Comparison of ENCODE assay signal across 11 mouse cellular contexts in the genomic region with DNA sequence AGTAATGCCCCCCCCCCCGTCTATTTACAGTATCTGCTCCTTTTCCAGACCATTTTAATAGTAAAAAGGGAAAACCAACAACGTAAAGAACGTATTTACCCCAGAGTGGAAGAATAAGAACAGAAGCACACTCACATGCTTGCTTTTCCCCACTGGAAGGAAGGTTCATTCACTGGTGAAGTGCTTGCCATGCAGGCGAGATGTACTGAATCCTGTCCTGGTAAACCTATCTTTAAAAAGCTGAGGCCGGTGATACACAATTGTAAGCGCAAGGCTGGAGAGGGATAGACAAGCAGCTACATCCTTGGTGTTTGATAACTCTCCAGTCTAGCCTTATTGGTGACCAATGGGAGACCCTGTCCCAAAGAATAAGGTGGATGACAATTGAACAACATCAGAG. TPM values are rescaled to one million over a fixed set of nuclear protein-coding genes. Genes with fewer than 3 reads are reported as not detected.
DNase-seq lines count a peak whose midpoint lies in the region; ATAC-seq and TF ChIP-seq lines count a peak whose summit lies in the region.
"Had no signal": no experiment of that assay in that cellular context is flagged by ENCODE, and none has a peak within 500 bp of the region (broad histone marks: within the 10 kb centered on the region; RNA-seq: fewer than 3 reads in every experiment).

No protein-coding gene starts in this region.

- no peaks in the 10 kb centered on the region; the same call in 1 of the 2 replicates for H3K9me3 ChIP-seq in heart, postnatal 0 days (replicated peaks; ENCODE audit: control insufficient read depth, low read length)
- H3K9me3 ChIP-seq in embryonic facial prominence, embryonic 10.5 days, result peaks cover 7% of the 10 kb centered on the region; the same call in 1 of the 2 replicates
- H3K9me3 ChIP-seq in hindbrain, embryonic 11.5 days (ENCODE audit: control insufficient read depth, low read length), result no peaks in the 10 kb centered on the region
- 0 out of 2 replicates have a peak, but pooled peaks cover 6% of the 10 kb centered on the region for H3K9me3 ChIP-seq in midbrain, embryonic 12.5 days

- H3K36me3 ChIP-seq in heart, postnatal 0 days (replicated peaks; ENCODE audit: control insufficient read depth, insufficient read depth, low read length), result no peaks in the 10 kb centered on the region
- no peaks in the 10 kb centered on the region for H3K36me3 ChIP-seq in embryonic facial prominence, embryonic 10.5 days (replicated peaks)
- H3K36me3 ChIP-seq in hindbrain, embryonic 11.5 days (ENCODE audit: control insufficient read depth, insufficient read depth, low read length), result no peaks in the 10 kb centered on the region
- H3K36me3 ChIP-seq in midbrain, embryonic 12.5 days, result no peaks in the 10 kb centered on the region

- no peak overlapping the region for H3K27ac ChIP-seq in heart, postnatal 0 days (ENCODE audit: low read depth)
- H3K27ac ChIP-seq in embryonic facial prominence, embryonic 10.5 days (replicated peaks), result no peak overlapping the region
- H3K27ac ChIP-seq in hindbrain, embryonic 11.5 days (ENCODE audit: low read depth, low read length), result no peak overlapping the region
- H3K27ac ChIP-seq in midbrain, embryonic 12.5 days (replicated peaks), result no peak overlapping the region

- intact Hi-C loops in heart, postnatal 10 days (cut with DNase I), result no loop called here

- H3K4me2 ChIP-seq in heart, postnatal 0 days (ENCODE audit: low read depth, low read length), result peak overlapping the region; percentile 95
- H3K4me2 ChIP-seq in hindbrain, embryonic 11.5 days (replicated peaks; ENCODE audit: low read depth, low read length), result peak overlapping the region; percentile 98
- peak overlapping the region; percentile 88 for H3K4me2 ChIP-seq in midbrain, embryonic 12.5 days (replicated peaks)

- ATAC-seq in heart, postnatal 0 days (ENCODE audit: insufficient read depth, low read depth), result no peak
- ATAC-seq in hindbrain, embryonic 11.5 days (ENCODE audit: low FRiP score), result no peak
- no peak for ATAC-seq in midbrain, embryonic 12.5 days (ENCODE audit: low FRiP score, low read depth)
- ATAC-seq in cerebellum, adult (ENCODE audit: insufficient number of reproducible peaks, low FRiP score, low TSS enrichment), result no peak

- H3K27me3 ChIP-seq in heart, postnatal 0 days (ENCODE audit: control insufficient read depth, insufficient read depth, low read length), result peaks cover 15% of the 10 kb centered on the region; the same call in 1 of the 2 replicates
- H3K27me3 ChIP-seq in embryonic facial prominence, embryonic 10.5 days (replicated peaks; ENCODE audit: low read depth, poor library complexity, severe bottlenecking), result peaks cover 50% of the 10 kb centered on the region
- H3K27me3 ChIP-seq in hindbrain, embryonic 11.5 days (ENCODE audit: control insufficient read depth, insufficient read depth, low read length), result peaks cover 14% of the 10 kb centered on the region
- H3K27me3 ChIP-seq in midbrain, embryonic 12.5 days, result peaks cover 41% of the 10 kb centered on the region
- H3K27me3 ChIP-seq: CH12.LX had no signal

- TF ChIP-seq EP300 in heart, postnatal 0 days (IDR thresholded peaks at IDR 0.05; ENCODE audit: low read depth), result no peak

- DNase-seq in heart, postnatal 0 days (ENCODE audit: low spot score), result no peak
- no peak for DNase-seq in heart, postnatal 10 days
- DNase-seq in embryonic facial prominence, embryonic 10.5 days (ENCODE audit: low spot score), result no peak
- DNase-seq in hindbrain, embryonic 11.5 days (ENCODE audit: low spot score), result peak; percentile 10
- no peak for DNase-seq in spleen, postnatal 10 days (ENCODE audit: low spot score in 2 of 2)
- DNase-seq in spleen, postnatal 36 days (ENCODE audit: low spot score in 2 of 2), result no peak
- DNase-seq: cerebellum, adult 9-11 months; spleen, adult 18-20 months had no signal

- TF ChIP-seq CTCF in heart, postnatal 0 days (IDR thresholded peaks at IDR 0.05; ENCODE audit: low read depth), result no peak

- peak overlapping the region; percentile 67; the same call in 1 of the 2 replicates for H3K9ac ChIP-seq in heart, postnatal 0 days (replicated peaks; ENCODE audit: low read depth, low read length)
- H3K9ac ChIP-seq in hindbrain, embryonic 11.5 days (ENCODE audit: low read depth, low read length), result no peak overlapping the region
- H3K9ac ChIP-seq in midbrain, embryonic 12.5 days (replicated peaks), result no peak overlapping the region

- WGBS in heart, postnatal 0 days, result 76% methylated on average over 6 of the region's 6 CpGs
- WGBS in embryonic facial prominence, embryonic 10.5 days, result 61% methylated on average over 6 of the region's 6 CpGs
- 65% methylated on average over 6 of the region's 6 CpGs for WGBS in hindbrain, embryonic 11.5 days
- WGBS in midbrain, embryonic 12.5 days, result 55% methylated on average over 6 of the region's 6 CpGs

- peak overlapping the region; percentile 61 for H3K4me3 ChIP-seq in heart, postnatal 0 days (ENCODE audit: low read depth, low read length)
- peak overlapping the region; percentile 71 for H3K4me3 ChIP-seq in embryonic facial prominence, embryonic 10.5 days
- H3K4me3 ChIP-seq in hindbrain, embryonic 11.5 days (ENCODE audit: low read depth, low read length), result peak overlapping the region; percentile 64
- peak overlapping the region; percentile 66; the same call in 1 of the 2 replicates for H3K4me3 ChIP-seq in midbrain, embryonic 12.5 days

- no peaks in the 10 kb centered on the region for H3K4me1 ChIP-seq in heart, postnatal 0 days (ENCODE audit: control insufficient read depth, insufficient read depth)
- H3K4me1 ChIP-seq in embryonic facial prominence, embryonic 10.5 days, result peaks cover 17% of the 10 kb centered on the region
- H3K4me1 ChIP-seq in hindbrain, embryonic 11.5 days (replicated peaks; ENCODE audit: control insufficient read depth, insufficient read depth, low read length), result 0 out of 2 replicates have a peak, but pooled peaks cover 2% of the 10 kb centered on the region
- peaks cover 6% of the 10 kb centered on the region for H3K4me1 ChIP-seq in midbrain, embryonic 12.5 days

RNA-seq across cellular contexts. Expression of a gene that starts 1.8 kb away (rescaled TPM):
- 4.1 and 15.8 TPM in 2 replicates for total RNA-seq in heart, postnatal 0 days (2014; rRNA removed; ENCODE audit: low replicate concordance)
- polyA plus RNA-seq in heart, postnatal 0 days (2015; fragmentation: Nextera tagmentation; extraction: Ambion mirVana), result 3.7 and 3.8 TPM in 2 replicates
- total RNA-seq in heart, postnatal 10 days (2021), result 1 to 10 TPM; 1.7 to 2.6 TPM
- 0.14 and 0.19 TPM in 2 replicates for polyA plus RNA-seq in embryonic facial prominence, embryonic 10.5 days (2016; fragmentation: Nextera tagmentation; extraction: Ambion mirVana)
- 0.11 TPM in 1 of 2 replicates, not detected in the other for polyA plus RNA-seq in hindbrain, embryonic 11.5 days (2014; fragmentation: Nextera tagmentation; extraction: Ambion mirVana)
- polyA plus RNA-seq in midbrain, embryonic 12.5 days (2016; fragmentation: Nextera tagmentation; extraction: Ambion mirVana), result 0.31 and 0.32 TPM in 2 replicates
- total RNA-seq: CH12.LX had no signal
